Mouse (Mus musculus) kidney, postnatal 25 days (tissue): ENCODE data around the gene Itln1.
A peak's percentile ranks its signal among the peaks of the same experiment; 100 is the strongest.

Source experiments
- DNase-seq, 2 experiments: peaks; one replicate each; pipeline ENCODE4 v3.0.0; 2021; ENCODE audit warnings: mixed read lengths in 2 of 2

Gene Itln1

GRCm38 (mm10) chr1:171535194-171535593, at the start of gene Itln1:
TSS of gene Itln1 (minus strand) at chr1:171535294.
- DNase-seq = no peak

- no peak for DNase-seq
These were observed 49.5 kb upstream of the Itln1 start for GRCm38 (mm10) chr1:171584584-171584983.

GRCm38 (mm10) chr1:171577168-171577567, 42.1 kb upstream of the Itln1 start:
- no peak for DNase-seq

GRCm38 (mm10) chr1:171568436-171568835, 33.3 kb upstream of the Itln1 start:
- no peak for DNase-seq

- peak; percentile 45 to 51 for DNase-seq
These were observed 31.7 kb upstream of the Itln1 start for GRCm38 (mm10) chr1:171566777-171567176.

- DNase-seq = no peak
These were observed 30.8 kb upstream of the Itln1 start for GRCm38 (mm10) chr1:171565888-171566287.

GRCm38 (mm10) chr1:171564247-171564646, 29.2 kb upstream of the Itln1 start:
- DNase-seq = peak in 1 of 2 experiments; percentile 23

- DNase-seq = no peak
These were observed 27.9 kb upstream of the Itln1 start for GRCm38 (mm10) chr1:171563042-171563441.

- no peak for DNase-seq
These were observed 26.6 kb upstream of the Itln1 start for GRCm38 (mm10) chr1:171561639-171562225.

GRCm38 (mm10) chr1:171561200-171561599, 26.1 kb upstream of the Itln1 start:
- DNase-seq = no peak

- no peak for DNase-seq
These were observed 25.2 kb upstream of the Itln1 start for GRCm38 (mm10) chr1:171560262-171560661.

- DNase-seq = no peak
These were observed 23.8 kb upstream of the Itln1 start, which contains the start of gene Cd244a for GRCm38 (mm10) chr1:171558898-171559297. TSS of gene Cd244a (plus strand) at chr1:171559193.

- DNase-seq = no peak
These were observed 23.3 kb upstream of the Itln1 start for GRCm38 (mm10) chr1:171558407-171558806.

- no peak for DNase-seq
These were observed 21.3 kb upstream of the Itln1 start for GRCm38 (mm10) chr1:171556366-171556765.

- no peak for DNase-seq
These were observed 18.6 kb upstream of the Itln1 start for GRCm38 (mm10) chr1:171553359-171554341.

- DNase-seq = no peak
These were observed 17.1 kb upstream of the Itln1 start for GRCm38 (mm10) chr1:171552230-171552629.

GRCm38 (mm10) chr1:171551326-171551725, 16.2 kb upstream of the Itln1 start:
- no peak for DNase-seq

GRCm38 (mm10) chr1:171540694-171541093, 5.6 kb upstream of the Itln1 start:
- no peak for DNase-seq

GRCm38 (mm10) chr1:171534557-171534956, 537 bp downstream of the Itln1 start:
- DNase-seq = no peak

GRCm38 (mm10) chr1:171532830-171533229, 2.3 kb downstream of the Itln1 start:
- DNase-seq = no peak

GRCm38 (mm10) chr1:171531367-171531766, 3.7 kb downstream of the Itln1 start:
- no peak for DNase-seq

GRCm38 (mm10) chr1:171515557-171515956, 19.5 kb downstream of the Itln1 start:
- no peak for DNase-seq

GRCm38 (mm10) chr1:171515039-171515438, 20.1 kb downstream of the Itln1 start:
- no peak for DNase-seq

- no peak for DNase-seq
These were observed 21.3 kb downstream of the Itln1 start for GRCm38 (mm10) chr1:171513760-171514159.
